Mouse (Mus musculus) heart, embryonic 14.5 days (tissue): ENCODE results near the gene Gm28305. TPM values are rescaled to one million over a fixed set of nuclear protein-coding genes. Genes with fewer than 3 reads are reported as not detected.
A peak's percentile ranks its signal among the peaks of the same experiment; 100 is the strongest.

ENCODE experiments used
- ATAC-seq: fragments of 200-750 bp; cut with Nextera tagmentation; 2 replicates; pipeline ENCODE4 v1.8.0; 2017; ENCODE audit warnings: low read depth, moderate TSS enrichment; ENCODE audit not compliant: insufficient number of reproducible peaks, insufficient read depth, low FRiP score
- H3K27ac ChIP-seq, 2 experiments: fragments of 200-500 bp in 1 of 2; fragments of 300-500 bp in 1 of 2; sonication (generic) in 1 of 2; replicated peaks in 1 of 2; 2 replicates each; pipeline ENCODE4 v1.5.1; 2012 to 2014; ENCODE audit warnings: low read depth in 2 of 2, low read length in 2 of 2, control low read depth in 1 of 2, mild to moderate bottlenecking in 1 of 2, mixed read lengths in 1 of 2; ENCODE audit not compliant: control insufficient read depth in 1 of 2, insufficient read depth in 1 of 2
- H3K27me3 ChIP-seq: fragments of 300-500 bp; sonication (generic); 2 replicates; pipeline ENCODE4 v1.6.1; 2014; ENCODE audit warnings: mild to moderate bottlenecking, low read length, control low read depth; ENCODE audit not compliant: control insufficient read depth, insufficient read depth
- H3K36me3 ChIP-seq: fragments of 300-500 bp; sonication (generic); 2 replicates; pipeline ENCODE4 v1.6.1; 2014; ENCODE audit warnings: mild to moderate bottlenecking, control low read depth, low read length, mixed read lengths; ENCODE audit not compliant: control insufficient read depth, insufficient read depth
- H3K4me1 ChIP-seq, 2 experiments: fragments of 200-500 bp in 1 of 2; fragments of 300-500 bp in 1 of 2; sonication (generic) in 1 of 2; 2 replicates each; pipeline ENCODE4 v1.6.1; 2012 to 2014; ENCODE audit warnings: low read length in 2 of 2, control low read depth in 1 of 2, mixed read lengths in 1 of 2; ENCODE audit not compliant: control insufficient read depth in 2 of 2, insufficient read depth in 2 of 2
- H3K4me2 ChIP-seq: fragments of 300-500 bp; sonication (generic); 2 replicates; pipeline ENCODE4 v1.6.1; 2014; ENCODE audit warnings: mild to moderate bottlenecking, low read length
- H3K4me3 ChIP-seq, 2 experiments: fragments of 200-500 bp in 1 of 2; fragments of 300-500 bp in 1 of 2; sonication (generic) in 1 of 2; 2 replicates each; pipeline ENCODE4 v1.5.1; 2012 to 2014; ENCODE audit warnings: low read length in 2 of 2, mild to moderate bottlenecking in 2 of 2, control low read depth in 1 of 2, low read depth in 1 of 2, moderate library complexity in 1 of 2; ENCODE audit not compliant: control insufficient read depth in 1 of 2, insufficient read depth in 1 of 2
- H3K9ac ChIP-seq: fragments of 300-500 bp; sonication (generic); 2 replicates; pipeline ENCODE4 v1.6.1; 2014; ENCODE audit warnings: mild to moderate bottlenecking, low read length
- H3K9me3 ChIP-seq: fragments of 300-500 bp; sonication (generic); 2 replicates; pipeline ENCODE4 v1.6.1; 2016; ENCODE audit warnings: low read length, control low read depth; ENCODE audit not compliant: control insufficient read depth
- WGBS: fragments of 180-500 bp; shearing (Covaris S2); extraction: QIAGEN DNeasy Blood & Tissue Kit; methylation state at CpG from one replicate; pipeline ENCODE4 v1.1.7; 2014; 5-methylcytosine and 5-hydroxymethylcytosine counted together
- polyA plus RNA-seq: library from polyadenylated mRNA; unstranded; fragments of >200 nt; fragmentation: Nextera tagmentation; extraction: Ambion mirVana; gene quantifications from 2 replicates; pipeline ENCODE4 v1.2.1, GENCODE M21; 2014

The Gm28305 gene
- polyA plus RNA-seq, 1 experiment from 2014 or later, result not detected

DNA sequence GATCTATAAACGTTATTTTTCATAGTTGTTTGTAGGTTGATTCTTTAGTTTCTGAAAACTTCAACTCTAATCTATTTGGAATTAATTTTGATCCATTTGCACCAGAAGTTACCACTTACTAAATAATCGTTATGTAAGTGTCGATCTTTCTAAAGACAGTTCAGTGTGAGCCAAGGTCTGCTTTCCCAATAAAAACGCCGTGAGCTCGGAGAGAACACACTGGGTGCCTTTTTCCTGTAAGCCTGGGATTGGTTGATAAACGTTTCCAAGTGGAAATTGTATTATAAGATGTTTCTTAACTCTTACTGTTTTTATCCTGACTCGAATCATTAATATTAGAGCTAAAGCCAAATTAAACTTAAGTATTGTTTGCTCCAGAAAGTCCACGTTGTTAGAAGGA lies 66.5 kb downstream of the Gm28305 start:
- H3K9me3 ChIP-seq, result peaks cover 7% of the 10 kb centered on the region; the same call in 1 of the 2 replicates
- 64% methylated on average over 9 of the region's 9 CpGs for WGBS
- H3K9ac ChIP-seq, result no peak overlapping the region
- no peak for ATAC-seq
- H3K4me1 ChIP-seq, result peaks cover 2 to 7% of the 10 kb centered on the region in 2 experiments; a peak in 2 of 4 replicates
- H3K4me2 ChIP-seq, result no peak overlapping the region
- H3K36me3 ChIP-seq, result no peaks in the 10 kb centered on the region
- H3K27ac ChIP-seq, result 0 out of 4 replicates have a peak overlapping the region, but pooled peaks of 1 of the 2 experiments have one; percentile 11
- no peaks in the 10 kb centered on the region for H3K27me3 ChIP-seq
- no peak overlapping the region for H3K4me3 ChIP-seq

DNA sequence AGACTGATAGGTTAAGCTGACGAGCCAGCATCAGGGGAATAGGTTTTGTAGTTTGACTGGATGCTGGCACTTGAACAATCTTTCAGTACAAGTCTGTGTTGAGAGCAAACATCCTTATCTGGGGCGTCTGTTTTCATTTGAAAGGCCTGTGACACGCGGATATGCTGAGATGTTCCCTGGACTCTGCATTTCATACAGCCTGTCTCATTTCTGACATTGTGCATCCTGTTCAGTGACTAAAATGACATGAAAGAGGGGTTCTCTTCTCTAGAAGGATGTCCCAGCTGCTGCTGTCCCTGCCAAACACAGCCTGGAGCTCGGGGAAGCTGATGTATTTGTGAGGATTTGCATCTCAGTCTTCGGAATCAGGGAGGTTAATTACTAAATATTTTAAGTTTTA lies 67.0 kb downstream of the Gm28305 start:
- H3K36me3 ChIP-seq, result no peaks in the 10 kb centered on the region
- no peaks in the 10 kb centered on the region for H3K27me3 ChIP-seq
- peaks cover 8% of the 10 kb centered on the region; the same call in 1 of the 2 replicates for H3K9me3 ChIP-seq
- no peak overlapping the region for H3K9ac ChIP-seq
- no peak overlapping the region for H3K4me3 ChIP-seq
- no peak for ATAC-seq
- WGBS, result 23% methylated on average over 6 of the region's 6 CpGs
- no peak overlapping the region for H3K4me2 ChIP-seq
- H3K27ac ChIP-seq, result peak overlapping the region in 1 of 2 experiments; percentile 51; a peak in 1 of 4 replicates
- H3K4me1 ChIP-seq, result peaks cover 0 to 6% of the 10 kb centered on the region in 2 experiments; a peak in 1 of 4 replicates

DNA sequence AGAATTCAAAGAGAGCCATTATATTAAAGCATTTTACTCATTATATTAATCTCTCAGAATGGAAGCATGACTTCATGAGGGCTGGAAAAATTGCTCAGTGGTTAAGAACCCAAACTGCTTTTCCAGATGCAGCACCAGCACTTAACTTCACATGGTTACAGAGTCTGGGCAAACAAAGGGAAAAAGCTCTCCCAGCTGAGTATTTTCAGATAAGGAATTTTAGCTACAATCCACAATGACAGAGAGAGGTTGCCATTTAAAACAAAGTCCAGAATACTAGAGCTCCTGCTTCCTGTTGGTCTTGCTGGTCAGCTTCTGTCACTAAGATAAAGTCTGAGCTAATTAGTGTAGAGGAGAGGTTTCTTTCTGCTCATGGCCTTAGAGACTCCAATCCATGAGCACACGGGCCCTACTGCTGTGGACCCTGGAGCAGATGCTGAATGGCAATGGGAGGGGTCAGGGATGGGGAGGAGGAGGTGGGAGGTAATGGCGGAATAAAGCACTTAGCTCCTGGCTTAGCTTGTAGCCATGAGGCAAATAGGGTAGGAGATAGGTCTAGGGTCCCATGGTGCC lies 68.2 kb downstream of the Gm28305 start:
- Histone ChIP-seq H3K4me3 (no peak overlapping the region), H3K9ac (no peak overlapping the region), H3K4me1 (peaks cover 0 to 6% of the 10 kb centered on the region in 2 experiments; a peak in 1 of 4 replicates), H3K27me3 (no peaks in the 10 kb centered on the region), H3K27ac (peak overlapping the region; percentile 30 to 69; a peak in 2 of 4 replicates), H3K9me3 (peaks cover 8% of the 10 kb centered on the region; the same call in 1 of the 2 replicates), H3K36me3 (no peaks in the 10 kb centered on the region), H3K4me2 (no peak overlapping the region)
- 58% methylated on average over 2 of the region's 2 CpGs for WGBS
- ATAC-seq, result peak; percentile 26; the same call in 1 of the 2 replicates

DNA sequence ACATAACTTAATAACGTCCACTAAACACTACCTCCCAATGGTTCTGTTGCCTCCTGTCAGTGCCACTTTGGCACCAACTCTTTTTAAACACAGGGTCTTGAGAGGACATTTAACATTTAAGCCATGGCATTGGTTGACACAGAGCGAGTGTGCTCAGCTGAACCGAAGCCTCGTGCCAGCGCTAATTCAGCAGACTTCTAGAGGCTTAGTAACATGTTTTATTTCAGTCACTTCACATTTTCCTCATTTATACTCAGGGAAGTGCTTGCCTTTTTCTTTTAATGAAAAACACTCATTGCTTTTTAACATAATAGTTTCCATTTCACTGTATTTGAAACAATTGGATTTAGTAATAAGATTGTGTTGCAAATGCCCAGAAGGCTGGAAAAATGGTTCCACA lies 68.7 kb downstream of the Gm28305 start:
- H3K36me3 ChIP-seq, result no peaks in the 10 kb centered on the region
- H3K9me3 ChIP-seq, result peaks cover 8% of the 10 kb centered on the region; the same call in 1 of the 2 replicates
- no peak overlapping the region for H3K4me2 ChIP-seq
- ATAC-seq, result no peak
- 92% methylated on average over 5 of the region's 5 CpGs for WGBS
- no peaks in the 10 kb centered on the region for H3K27me3 ChIP-seq
- H3K4me3 ChIP-seq, result no peak overlapping the region
- 0 out of 4 replicates have a peak overlapping the region, but pooled peaks have one; percentile 3 to 30 for H3K27ac ChIP-seq
- H3K4me1 ChIP-seq, result peaks cover 0 to 6% of the 10 kb centered on the region in 2 experiments; a peak in 1 of 4 replicates
- H3K9ac ChIP-seq, result no peak overlapping the region

DNA sequence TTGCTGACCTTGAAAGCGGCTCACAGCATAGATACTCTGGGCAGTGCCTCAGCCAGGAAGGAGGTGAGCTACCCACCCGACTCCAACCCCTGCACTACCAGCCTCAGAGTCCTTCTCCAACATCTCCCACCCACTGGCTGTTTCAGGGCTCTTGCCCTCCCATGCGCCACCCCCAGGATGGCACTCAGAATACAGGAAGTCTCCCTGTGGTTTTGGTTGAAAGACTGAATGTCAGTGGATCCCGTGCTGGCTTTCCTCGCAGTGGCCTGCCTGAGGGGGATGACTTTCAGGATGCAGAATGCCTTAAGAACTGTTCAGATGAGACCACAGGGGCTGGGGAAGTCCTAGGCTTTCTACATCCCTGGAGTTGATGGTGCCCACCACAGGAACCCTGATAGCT lies 82.6 kb downstream of the Gm28305 start:
- Histone ChIP-seq H3K4me3 (no peak overlapping the region), H3K36me3 (no peaks in the 10 kb centered on the region), H3K4me1 (no peaks in the 10 kb centered on the region), H3K9me3 (no peaks in the 10 kb centered on the region), H3K27ac (no peak overlapping the region), H3K4me2 (no peak overlapping the region), H3K9ac (no peak overlapping the region), H3K27me3 (no peaks in the 10 kb centered on the region)
- no peak for ATAC-seq
- 66% methylated on average over 5 of the region's 5 CpGs for WGBS

DNA sequence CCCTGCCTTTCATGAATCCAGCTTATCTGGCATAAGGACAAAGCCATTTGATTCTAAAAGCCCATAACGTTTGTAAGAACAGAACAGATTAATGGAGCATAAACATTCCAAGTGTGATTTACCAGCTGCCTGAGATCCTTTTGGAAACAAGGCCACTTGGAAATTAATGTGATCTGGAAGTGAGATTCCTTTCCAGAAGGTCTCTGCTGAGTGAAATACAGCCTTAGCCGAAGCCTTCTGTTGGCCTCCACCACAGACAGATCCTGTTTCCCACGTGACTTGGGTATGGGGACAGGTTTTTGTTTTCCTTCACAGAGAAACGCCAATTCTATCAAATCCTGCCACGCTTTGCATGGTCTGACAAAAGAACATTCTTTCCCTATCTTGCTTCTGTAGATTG lies 83.2 kb downstream of the Gm28305 start:
- no peak overlapping the region for H3K27ac ChIP-seq
- no peaks in the 10 kb centered on the region for H3K36me3 ChIP-seq
- no peak overlapping the region for H3K4me2 ChIP-seq
- H3K4me3 ChIP-seq, result no peak overlapping the region
- no peak for ATAC-seq
- 42% methylated on average over 5 of the region's 5 CpGs for WGBS
- H3K9ac ChIP-seq, result no peak overlapping the region
- no peaks in the 10 kb centered on the region for H3K4me1 ChIP-seq
- no peaks in the 10 kb centered on the region for H3K27me3 ChIP-seq
- no peaks in the 10 kb centered on the region for H3K9me3 ChIP-seq
